Mouse (Mus musculus) heart, postnatal 14 days (tissue): Measurements from ENCODE around the gene Olfr730. TPM values are rescaled to one million over a fixed set of nuclear protein-coding genes. Genes with fewer than 3 reads are reported as not detected.

ENCODE experiments used
- DNase-seq, 2 experiments: peaks; one replicate each; pipeline ENCODE4 v3.0.0; 2021 to 2022
- intact Hi-C: fragments of 180-260 bp; cut with DNase I; formaldehyde crosslinking; loops from one replicate; pipeline ENCODE4 v1.15.1; 2025
- long read RNA-seq, 2 experiments: library from polyadenylated mRNA; stranded (forward); transcript quantifications; one replicate each; pipeline ENCODE4 v2.0.0; 2021
- total RNA-seq, 2 experiments: library from RNA; stranded (reverse); gene quantifications; 2 replicates each; pipeline ENCODE4 v1.2.3; 2021

Gene Olfr730
- total RNA-seq: not detected
- long read RNA-seq, experiment 1: 0 reads
- long read RNA-seq, experiment 2: 0 reads

DNA sequence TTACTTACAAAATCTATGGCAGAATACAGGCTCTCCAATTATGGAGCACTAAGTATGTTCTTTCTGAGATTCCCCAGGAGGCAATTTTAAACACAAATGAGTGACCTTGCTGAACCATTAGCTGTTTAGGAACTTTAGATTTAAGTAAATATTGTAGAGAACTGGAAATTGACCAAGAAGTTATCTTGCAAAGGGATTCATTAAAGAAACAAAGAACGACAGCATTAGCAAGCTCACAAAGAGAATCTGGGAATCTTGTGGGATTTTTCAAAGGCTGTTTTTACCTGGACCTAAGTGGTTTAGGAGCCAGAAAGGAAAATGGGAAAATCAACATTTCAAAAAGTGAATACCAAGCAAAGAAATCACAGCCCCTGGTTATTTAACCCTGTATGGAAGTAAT is at the start of gene Olfr730:
Olfr730 (minus strand) TSS at position 101 of the 400 bp plus-strand sequence.
- intact Hi-C loops: no loop called here

GRCm38 (mm10) chr14:50152810-50153209 is 35.2 kb downstream of the Olfr730 start, which contains the start of gene Olfr729:
Gene Olfr729 (minus strand): TSS chr14:50152910.
- intact Hi-C loops: no loop called here
- no peak for DNase-seq

More for the DNA sequence above, at the start of gene Olfr730:
- no peak for DNase-seq

- intact Hi-C loops: no loop called here
Observed at GRCm38 (mm10) chr14:50142580-50142979, 45.4 kb downstream of the Olfr730 start, which contains the start of gene Olfr728. Gene Olfr728 (minus strand): TSS chr14:50142680.

More at GRCm38 (mm10) chr14:50142580-50142979, 45.4 kb downstream of the Olfr730 start, which contains the start of gene Olfr728:
- DNase-seq: no peak

Other genes with a start within 250 kb of the Olfr730 start
- gene Olfr724, start 224.9 kb downstream of the Olfr730 start, total RNA-seq: not detected
- not detected for gene Olfr725, start 147.8 kb downstream of the Olfr730 start, total RNA-seq
- not detected for gene Olfr726, start 97.2 kb downstream of the Olfr730 start, total RNA-seq
- gene Olfr727, start 65.0 kb downstream of the Olfr730 start, total RNA-seq: not detected
- not detected for gene Olfr728, start 45.5 kb downstream of the Olfr730 start, total RNA-seq
- not detected for gene Olfr729, start 35.3 kb downstream of the Olfr730 start, total RNA-seq
- not detected for gene Olfr731, start 53.7 kb upstream of the Olfr730 start, total RNA-seq
- not detected for gene Olfr732, start 96.0 kb upstream of the Olfr730 start, total RNA-seq
- not detected for gene Olfr733, start 113.3 kb upstream of the Olfr730 start, total RNA-seq
- gene Olfr734, start 138.6 kb upstream of the Olfr730 start, total RNA-seq: not detected
- not detected for gene Olfr735, start 160.7 kb upstream of the Olfr730 start, total RNA-seq
- gene Tlr11, start 169.7 kb upstream of the Olfr730 start, total RNA-seq: not detected
- not detected for gene Olfr736, start 193.0 kb upstream of the Olfr730 start, total RNA-seq
- not detected for gene Olfr738, start 219.4 kb upstream of the Olfr730 start, total RNA-seq
- not detected for gene Olfr739, start 230.4 kb upstream of the Olfr730 start, total RNA-seq